Mouse (Mus musculus) bone marrow, adult 2 months (tissue): ENCODE data around the gene Rnf111.

Experiments
- CTCF ChIP-seq: fragments of 200-500 bp; IDR thresholded peaks from 2 replicates; pipeline ENCODE4 v1.5.1; 2011; ENCODE audit warnings: low read length, control low read depth; ENCODE audit not compliant: control insufficient read depth, insufficient read depth
- POLR2A ChIP-seq: fragments of 200-500 bp; IDR thresholded peaks from 2 replicates; pipeline ENCODE4 v1.6.1; 2011; ENCODE audit warnings: low read depth, mild to moderate bottlenecking, control low read depth, low read length, borderline replicate concordance; ENCODE audit not compliant: control insufficient read depth

DNA sequence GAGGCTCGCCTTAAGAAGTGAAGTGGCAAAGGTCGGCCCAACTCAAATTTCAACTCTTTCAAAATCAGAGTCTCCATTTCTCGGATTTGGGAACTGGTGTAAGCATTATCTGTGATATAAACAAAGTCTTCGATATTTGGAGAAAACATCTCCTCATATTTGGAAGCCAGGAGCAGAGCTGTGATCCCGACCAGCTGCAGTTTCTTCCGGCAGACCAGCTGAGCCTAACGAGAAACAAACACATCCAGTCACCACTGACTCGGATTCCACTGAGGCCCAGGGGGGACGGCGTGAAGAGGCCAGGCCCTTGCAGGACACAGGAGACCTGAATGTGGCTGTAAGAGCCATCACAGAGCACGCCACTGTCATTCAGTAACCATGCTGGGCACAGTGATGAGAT lies 92.9 kb downstream of the Rnf111 start:
- TF ChIP-seq CTCF (no peak), POLR2A (no peak)
